In the genomic region with DNA sequence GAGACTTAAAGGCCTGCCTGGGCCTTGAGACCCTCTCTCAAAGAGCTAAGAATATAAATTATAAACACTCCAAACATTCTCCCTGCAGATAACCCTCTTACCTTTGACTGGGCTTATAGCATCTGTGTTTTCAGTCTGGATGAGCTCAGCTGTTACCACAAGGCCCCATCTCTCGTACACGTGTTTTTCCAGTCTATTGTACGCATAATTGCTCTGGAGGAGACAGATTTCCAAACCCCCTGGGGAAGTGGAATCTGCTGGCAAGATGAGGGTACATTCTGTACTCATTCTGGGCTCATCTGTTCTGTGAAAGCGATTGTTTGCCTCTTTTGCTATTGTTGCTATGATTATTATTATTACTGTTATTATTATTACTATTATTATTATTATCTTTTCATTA, we compare ENCODE assay signal across 19 mouse cellular contexts. TPM values are rescaled to one million over a fixed set of nuclear protein-coding genes. Genes with fewer than 3 reads are reported as not detected.
DNase-seq lines count a peak whose midpoint lies in the region; ATAC-seq and TF ChIP-seq lines count a peak whose summit lies in the region.
"Had no signal": no experiment of that assay in that cellular context is flagged by ENCODE, and none has a peak within 500 bp of the region (broad histone marks: within the 10 kb centered on the region; RNA-seq: fewer than 3 reads in every experiment).

No protein-coding gene starts in this region.

- in situ Hi-C loops in ES-E14 (cut with MboI; ENCODE audit: low sequenced_read_pairs in 2 of 2, unreplicated experiment in 2 of 2) = no loop called here

- no peaks in the 10 kb centered on the region for H3K9me3 ChIP-seq in hindbrain, embryonic 12.5 days (replicated peaks)
- no peaks in the 10 kb centered on the region for H3K9me3 ChIP-seq in hindbrain, embryonic 16.5 days (ENCODE audit: control insufficient read depth, low read length)
- no peaks in the 10 kb centered on the region for H3K9me3 ChIP-seq in ES-E14 (ENCODE audit: control insufficient read depth, insufficient read depth, low read depth, low read length)
- no peaks in the 10 kb centered on the region for H3K9me3 ChIP-seq in intestine, embryonic 16.5 days (ENCODE audit: control insufficient read depth, low read length)
- no peaks in the 10 kb centered on the region for H3K9me3 ChIP-seq in stomach, postnatal 0 days (ENCODE audit: control insufficient read depth, low read length)
- H3K9me3 ChIP-seq: heart, embryonic 15.5 days; kidney, embryonic 15.5 days had no signal

- no peaks in the 10 kb centered on the region for H3K27me3 ChIP-seq in hindbrain, embryonic 12.5 days
- H3K27me3 ChIP-seq in hindbrain, embryonic 16.5 days (replicated peaks; ENCODE audit: control insufficient read depth, insufficient read depth, low read length) = no peaks in the 10 kb centered on the region
- no peaks in the 10 kb centered on the region for H3K27me3 ChIP-seq in intestine, embryonic 16.5 days (replicated peaks; ENCODE audit: control insufficient read depth, insufficient read depth, low read length)
- H3K27me3 ChIP-seq in stomach, postnatal 0 days (ENCODE audit: control insufficient read depth, insufficient read depth, low read length) = no peaks in the 10 kb centered on the region
- H3K27me3 ChIP-seq: heart, embryonic 15.5 days; kidney, embryonic 15.5 days had no signal

- H3K4me2 ChIP-seq in hindbrain, embryonic 12.5 days (replicated peaks) = no peak overlapping the region
- no peak overlapping the region for H3K4me2 ChIP-seq in hindbrain, embryonic 16.5 days (ENCODE audit: low read length)
- peak overlapping the region; percentile 20; the same call in 1 of the 2 replicates for H3K4me2 ChIP-seq in intestine, embryonic 16.5 days (ENCODE audit: low read depth, low read length)
- H3K4me2 ChIP-seq in stomach, postnatal 0 days (replicated peaks; ENCODE audit: low read depth) = no peak overlapping the region
- H3K4me2 ChIP-seq: heart, embryonic 15.5 days; kidney, embryonic 15.5 days; lung, embryonic 14.5 days had no signal

- TF ChIP-seq CTCF in stomach, postnatal 0 days (IDR thresholded peaks at IDR 0.05; ENCODE audit: low read depth) = no peak

- H3K27ac ChIP-seq in hindbrain, embryonic 12.5 days = peak overlapping the region; percentile 56; the same call in 1 of the 2 replicates
- H3K27ac ChIP-seq in hindbrain, embryonic 16.5 days (ENCODE audit: low read depth, low read length) = no peak overlapping the region
- H3K27ac ChIP-seq in ES-E14 (ENCODE audit: insufficient read depth, low read depth, low read length, poor library complexity, severe bottlenecking) = no peak overlapping the region
- H3K27ac ChIP-seq in intestine, embryonic 16.5 days (ENCODE audit: low read length) = peak overlapping the region; percentile 91
- no peak overlapping the region for H3K27ac ChIP-seq in stomach, postnatal 0 days (replicated peaks)
- H3K27ac ChIP-seq: embryonic facial prominence, embryonic 10.5 days; heart, embryonic 15.5 days; kidney, embryonic 15.5 days had no signal

- no peak for DNase-seq in ES-E14 (ENCODE audit: low read depth, low spot score)
- peak; percentile 27 for DNase-seq in brain, adult 2 months (ENCODE audit: low read depth, low spot score)
- no peak for DNase-seq in layer of hippocampus, adult 9-10 months (ENCODE audit: low spot score)
- DNase-seq in stomach, postnatal 0 days (ENCODE audit: low spot score) = no peak
- DNase-seq: adrenal gland, adult 2 months; cerebellum, adult 11-12 months; heart, adult 18-20 months; lung, embryonic 14.5 days had no signal

- H3K36me3 ChIP-seq in hindbrain, embryonic 12.5 days = no peaks in the 10 kb centered on the region
- H3K36me3 ChIP-seq in hindbrain, embryonic 16.5 days (ENCODE audit: control insufficient read depth, insufficient read depth, low read length) = no peaks in the 10 kb centered on the region
- no peaks in the 10 kb centered on the region; the same call in 1 of the 2 replicates for H3K36me3 ChIP-seq in ES-E14 (ENCODE audit: control insufficient read depth, insufficient read depth, low read length, poor library complexity, severe bottlenecking)
- H3K36me3 ChIP-seq in intestine, embryonic 16.5 days (ENCODE audit: control insufficient read depth, insufficient read depth, low read length) = no peaks in the 10 kb centered on the region
- no peaks in the 10 kb centered on the region for H3K36me3 ChIP-seq in stomach, postnatal 0 days (ENCODE audit: control insufficient read depth, insufficient read depth, low read length)
- H3K36me3 ChIP-seq: embryonic facial prominence, embryonic 10.5 days; heart, embryonic 15.5 days; kidney, embryonic 15.5 days had no signal

- ATAC-seq in hindbrain, embryonic 12.5 days (ENCODE audit: low FRiP score) = peak; percentile 58; the same call in 1 of the 2 replicates
- no peak for ATAC-seq in hindbrain, embryonic 16.5 days
- peak; percentile 5; the same call in 1 of the 2 replicates for ATAC-seq in intestine, embryonic 16.5 days
- ATAC-seq in stomach, postnatal 0 days (ENCODE audit: low FRiP score, low TSS enrichment) = no peak

- H3K9ac ChIP-seq in hindbrain, embryonic 12.5 days = no peak overlapping the region
- H3K9ac ChIP-seq in hindbrain, embryonic 16.5 days (ENCODE audit: low read depth, low read length) = no peak overlapping the region
- H3K9ac ChIP-seq in ES-E14 (ENCODE audit: insufficient read depth, low read depth, low read length, poor library complexity, severe bottlenecking) = peak overlapping the region; percentile 52; the same call in 1 of the 2 replicates
- H3K9ac ChIP-seq in intestine, embryonic 16.5 days (ENCODE audit: low read depth, low read length) = no peak overlapping the region
- H3K9ac ChIP-seq in stomach, postnatal 0 days (ENCODE audit: low read length) = no peak overlapping the region
- H3K9ac ChIP-seq: heart, embryonic 15.5 days; kidney, embryonic 15.5 days; lung, embryonic 14.5 days had no signal

- H3K4me3 ChIP-seq in hindbrain, embryonic 12.5 days = no peak overlapping the region
- no peak overlapping the region for H3K4me3 ChIP-seq in hindbrain, embryonic 16.5 days (ENCODE audit: low read length)
- H3K4me3 ChIP-seq in ES-E14 (ENCODE audit: insufficient read depth in 1 of 2, low read depth in 1 of 2, low read length in 2 of 2, poor library complexity in 1 of 2, severe bottlenecking in 1 of 2) = peak overlapping the region; percentile 9 to 28; a peak in 3 of 4 replicates
- H3K4me3 ChIP-seq in intestine, embryonic 16.5 days (ENCODE audit: low read length) = no peak overlapping the region
- no peak overlapping the region for H3K4me3 ChIP-seq in stomach, postnatal 0 days (ENCODE audit: low read depth, low read length)
- H3K4me3 ChIP-seq: embryonic facial prominence, embryonic 10.5 days; heart, embryonic 15.5 days; kidney, embryonic 15.5 days had no signal

- TF ChIP-seq EP300 in stomach, postnatal 0 days (optimal IDR thresholded peaks at IDR 0.05) = no peak

- WGBS in hindbrain, embryonic 12.5 days = 44% methylated on average over 4 of the region's 4 CpGs
- WGBS in hindbrain, embryonic 16.5 days = 32% methylated on average over 4 of the region's 4 CpGs
- 59% methylated on average over 4 of the region's 4 CpGs for WGBS in intestine, embryonic 16.5 days
- 57% methylated on average over 4 of the region's 4 CpGs for WGBS in stomach, postnatal 0 days

- no peaks in the 10 kb centered on the region for H3K4me1 ChIP-seq in hindbrain, embryonic 12.5 days
- H3K4me1 ChIP-seq in hindbrain, embryonic 16.5 days (ENCODE audit: control insufficient read depth, insufficient read depth, low read depth, low read length) = peaks cover 2% of the 10 kb centered on the region
- H3K4me1 ChIP-seq in ES-E14 (ENCODE audit: control insufficient read depth in 2 of 2, insufficient read depth in 2 of 2, low read length in 2 of 2, poor library complexity in 1 of 2) = peaks cover 0 to 4% of the 10 kb centered on the region in 2 experiments; a peak in 1 of 4 replicates
- H3K4me1 ChIP-seq in intestine, embryonic 16.5 days (ENCODE audit: control insufficient read depth, insufficient read depth, low read length) = peaks cover 14% of the 10 kb centered on the region; the same call in 1 of the 2 replicates
- H3K4me1 ChIP-seq in stomach, postnatal 0 days (replicated peaks; ENCODE audit: control insufficient read depth, insufficient read depth) = no peaks in the 10 kb centered on the region
- H3K4me1 ChIP-seq: embryonic facial prominence, embryonic 10.5 days had no signal

TF ChIP-seq in ES-E14, 5 proteins besides CTCF, POLR2A, EP300 and RAD21:
- TF ChIP-seq ZNF384 (IDR thresholded peaks at IDR 0.05; ENCODE audit: low read depth, low read length) (no peak), CHD2 (IDR thresholded peaks at IDR 0.05; ENCODE audit: low read depth, low read length) (no peak), MAFK (IDR thresholded peaks at IDR 0.05; ENCODE audit: insufficient read depth, low read depth, low read length) (no peak), ZC3H11A (IDR thresholded peaks at IDR 0.05; ENCODE audit: borderline replicate concordance, low read depth, low read length) (no peak), HCFC1 (IDR thresholded peaks at IDR 0.05; ENCODE audit: borderline replicate concordance, insufficient read depth, low read length) (no peak)

RNA-seq across cellular contexts. Expression of a gene that starts 46.3 kb away (rescaled TPM):
- polyA plus RNA-seq in hindbrain, embryonic 12.5 days (2016; fragmentation: Nextera tagmentation; extraction: Ambion mirVana) = 1.1 and 1.4 TPM in 2 replicates
- polyA plus RNA-seq in hindbrain, embryonic 16.5 days (2015; fragmentation: Nextera tagmentation; extraction: Ambion mirVana) = 1.3 and 1.8 TPM in 2 replicates
- total RNA-seq in ES-E14 (2012; rRNA removed) = 4.7 and 6.4 TPM in 2 replicates
- 16.3 and 17.1 TPM in 2 replicates for polyA plus RNA-seq in intestine, embryonic 16.5 days (2015; fragmentation: Nextera tagmentation; extraction: Ambion mirVana)
- 10.3 and 10.8 TPM in 2 replicates for polyA plus RNA-seq in stomach, postnatal 0 days (2015; fragmentation: Nextera tagmentation; extraction: Ambion mirVana)

RNA-seq across cellular contexts. Expression of a gene that starts 52.1 kb away (rescaled TPM):
- polyA plus RNA-seq in hindbrain, embryonic 12.5 days (2016; fragmentation: Nextera tagmentation; extraction: Ambion mirVana) = not detected in 2 replicates
- polyA plus RNA-seq in hindbrain, embryonic 16.5 days (2015; fragmentation: Nextera tagmentation; extraction: Ambion mirVana) = not detected in 2 replicates
- total RNA-seq in ES-E14 (2012; rRNA removed) = 0.22 TPM in 1 of 2 replicates, not detected in the other
- polyA plus RNA-seq in intestine, embryonic 16.5 days (2015; fragmentation: Nextera tagmentation; extraction: Ambion mirVana) = 106 and 121 TPM in 2 replicates
- 17.6 and 24.8 TPM in 2 replicates for polyA plus RNA-seq in stomach, postnatal 0 days (2015; fragmentation: Nextera tagmentation; extraction: Ambion mirVana)
- total RNA-seq: adrenal gland, adult 2 months; gastrocnemius, adult 8-10 months; heart, adult 18-20 months; left cerebral cortex, postnatal 4 days; monocyte, adult 5-6 weeks had no signal
- polyA plus RNA-seq: embryonic facial prominence, embryonic 10.5 days; liver, embryonic 11.5 days; neural tube, embryonic 14.5 days had no signal

RNA-seq across cellular contexts. Expression of a gene that starts 56.4 kb away (rescaled TPM):
- polyA plus RNA-seq in hindbrain, embryonic 12.5 days (2016; fragmentation: Nextera tagmentation; extraction: Ambion mirVana) = 0.20 TPM in 1 of 2 replicates, not detected in the other
- 0.64 and 0.66 TPM in 2 replicates for polyA plus RNA-seq in hindbrain, embryonic 16.5 days (2015; fragmentation: Nextera tagmentation; extraction: Ambion mirVana)
- total RNA-seq in ES-E14 (2012; rRNA removed) = 0.13 and 0.37 TPM in 2 replicates
- polyA plus RNA-seq in intestine, embryonic 16.5 days (2015; fragmentation: Nextera tagmentation; extraction: Ambion mirVana) = 0.05 TPM in 1 of 2 replicates, not detected in the other
- 0.05 TPM in 1 of 2 replicates, not detected in the other for polyA plus RNA-seq in stomach, postnatal 0 days (2015; fragmentation: Nextera tagmentation; extraction: Ambion mirVana)
- total RNA-seq: gastrocnemius, adult 8-10 months; heart, adult 18-20 months; monocyte, adult 5-6 weeks had no signal
- polyA plus RNA-seq: heart, embryonic 15.5 days; kidney, embryonic 15.5 days; liver, embryonic 11.5 days; lung, embryonic 14.5 days had no signal

Comparison
In these comparisons a context has a peak if more than half of its experiments do, and no peak if none do; other contexts are left out.
1. ATAC-seq: peak in hindbrain, embryonic 12.5 days (single experiment) and intestine, embryonic 16.5 days (single experiment); none in hindbrain, embryonic 16.5 days (single experiment) and stomach, postnatal 0 days (single experiment).
2. H3K27ac ChIP-seq: peak in hindbrain, embryonic 12.5 days (single experiment) and intestine, embryonic 16.5 days (single experiment); none in hindbrain, embryonic 16.5 days (single experiment), ES-E14 (single experiment) and stomach, postnatal 0 days (single experiment).
3. H3K4me3 ChIP-seq: peak in ES-E14 (2 of 2); none in hindbrain, embryonic 12.5 days (single experiment), hindbrain, embryonic 16.5 days (single experiment), intestine, embryonic 16.5 days (single experiment) and stomach, postnatal 0 days (single experiment).
4. RNA of a gene that starts 52.1 kb away (polyA plus RNA-seq): 106 to 121 TPM in intestine, embryonic 16.5 days and 17.6 to 24.8 TPM in stomach, postnatal 0 days; not detected in hindbrain, embryonic 12.5 days and not detected in hindbrain, embryonic 16.5 days; every median in the first group is over 10 times any median in the second.